Mouse (Mus musculus) megakaryocyte, embryonic 14.5 days (primary cell): ENCODE data around the gene Cxcl10.

Source experiments
- FLI1 ChIP-seq: IDR thresholded peaks from 2 replicates; pipeline ENCODE4 v1.6.1; 2012; ENCODE audit warnings: low read length, inconsistent platforms, mixed read lengths
- GATA1 ChIP-seq: IDR thresholded peaks from 3 replicates; pipeline ENCODE4 v1.6.1; 2012; ENCODE audit warnings: mixed read lengths, low read length, inconsistent platforms, borderline replicate concordance

GRCm38 (mm10) chr5:92372605-92373004 lies 23.9 kb upstream of the Cxcl10 start:
- no peak for TF ChIP-seq GATA1
- TF ChIP-seq FLI1 = no peak
